Mouse (Mus musculus): ENCODE results near the gene Tstd1. TPM values are rescaled to one million over a fixed set of nuclear protein-coding genes. Genes with fewer than 3 reads are reported as not detected.

The Tstd1 gene
- polyA plus RNA-seq, 1 experiment from 2014 or later = 3.1 TPM

- Histone ChIP-seq H3K9ac (no peak overlapping the region), H3K27me3 (replicated peaks) (no peaks in the 10 kb centered on the region), H3K9me3 (replicated peaks) (no peaks in the 10 kb centered on the region), H3K4me1 (peaks cover 7% of the 10 kb centered on the region), H3K4me2 (no peak overlapping the region), H3K4me3 (no peak overlapping the region), H3K27ac (no peak overlapping the region), H3K36me3 (peaks cover 63% of the 10 kb centered on the region)
- WGBS (ENCODE audit: insufficient replicate concordance) = 73% methylated on average over 12 of the region's 12 CpGs
- no peak for ATAC-seq
Observed at GRCm38 (mm10) chr1:171419291-171419882, 715 bp downstream of the Tstd1 start.

GRCm38 (mm10) chr1:171419905-171420304 is 1.2 kb downstream of the Tstd1 start:
- no peak for ATAC-seq

GRCm38 (mm10) chr1:171422504-171423095 is 3.9 kb downstream of the Tstd1 start:
- Histone ChIP-seq H3K9ac (no peak overlapping the region), H3K9me3 (replicated peaks) (no peaks in the 10 kb centered on the region), H3K36me3 (peaks cover 33% of the 10 kb centered on the region), H3K4me3 (no peak overlapping the region), H3K27me3 (replicated peaks) (no peaks in the 10 kb centered on the region), H3K27ac (no peak overlapping the region), H3K4me1 (peaks cover 6% of the 10 kb centered on the region; the same call in 1 of the 2 replicates), H3K4me2 (no peak overlapping the region)
- ATAC-seq = no peak
- 69% methylated on average over 8 of the region's 8 CpGs for WGBS (ENCODE audit: insufficient replicate concordance)

More at GRCm38 (mm10) chr1:171419905-171420304, 1.2 kb downstream of the Tstd1 start:
- Histone ChIP-seq H3K36me3 (peaks cover 60% of the 10 kb centered on the region), H3K4me2 (no peak overlapping the region), H3K4me1 (peaks cover 5% of the 10 kb centered on the region; the same call in 1 of the 2 replicates), H3K9ac (no peak overlapping the region), H3K9me3 (replicated peaks) (no peaks in the 10 kb centered on the region), H3K4me3 (no peak overlapping the region), H3K27me3 (replicated peaks) (no peaks in the 10 kb centered on the region), H3K27ac (no peak overlapping the region)
- 76% methylated on average over 5 of the region's 5 CpGs for WGBS (ENCODE audit: insufficient replicate concordance)

- WGBS (ENCODE audit: insufficient replicate concordance) = 47% methylated on average over 5 of the region's 5 CpGs
- peak overlapping the region; percentile 6; the same call in 1 of the 2 replicates for H3K4me2 ChIP-seq
Observed at GRCm38 (mm10) chr1:171424638-171425037, 6.0 kb downstream of the Tstd1 start.

GRCm38 (mm10) chr1:171425126-171425525 is 6.5 kb downstream of the Tstd1 start:
- H3K36me3 ChIP-seq = peaks cover 9% of the 10 kb centered on the region
- no peaks in the 10 kb centered on the region for H3K27me3 ChIP-seq (replicated peaks)
- 55% methylated on average over 4 of the region's 4 CpGs for WGBS (ENCODE audit: insufficient replicate concordance)
- H3K27ac ChIP-seq = no peak overlapping the region
- peak overlapping the region; percentile 6; the same call in 1 of the 2 replicates for H3K4me2 ChIP-seq
- H3K9me3 ChIP-seq (replicated peaks) = no peaks in the 10 kb centered on the region
- H3K4me1 ChIP-seq = peaks cover 6% of the 10 kb centered on the region; the same call in 1 of the 2 replicates
- ATAC-seq = no peak; the same call in 1 of the 2 replicates
- no peak overlapping the region for H3K9ac ChIP-seq
- no peak overlapping the region for H3K4me3 ChIP-seq

More at GRCm38 (mm10) chr1:171424638-171425037, 6.0 kb downstream of the Tstd1 start:
- Histone ChIP-seq H3K36me3 (peaks cover 14% of the 10 kb centered on the region), H3K4me1 (peaks cover 6% of the 10 kb centered on the region; the same call in 1 of the 2 replicates), H3K9me3 (replicated peaks) (no peaks in the 10 kb centered on the region), H3K27ac (no peak overlapping the region), H3K27me3 (replicated peaks) (no peaks in the 10 kb centered on the region), H3K4me3 (no peak overlapping the region), H3K9ac (no peak overlapping the region)
- ATAC-seq = no peak; the same call in 1 of the 2 replicates

GRCm38 (mm10) chr1:171432158-171432557 is 13.5 kb downstream of the Tstd1 start:
- ATAC-seq = no peak
- Histone ChIP-seq H3K4me2 (no peak overlapping the region), H3K9me3 (replicated peaks) (no peaks in the 10 kb centered on the region), H3K9ac (no peak overlapping the region), H3K4me1 (peaks cover 2% of the 10 kb centered on the region; the same call in 1 of the 2 replicates), H3K36me3 (no peaks in the 10 kb centered on the region), H3K27ac (no peak overlapping the region), H3K4me3 (no peak overlapping the region), H3K27me3 (replicated peaks) (peaks cover 18% of the 10 kb centered on the region)
- WGBS (ENCODE audit: insufficient replicate concordance) = 59% methylated on average over 5 of the region's 5 CpGs

- H3K9me3 ChIP-seq (replicated peaks) = no peaks in the 10 kb centered on the region
- no peak overlapping the region for H3K4me3 ChIP-seq
- H3K27me3 ChIP-seq (replicated peaks) = peaks cover 50% of the 10 kb centered on the region
- no peak overlapping the region for H3K4me2 ChIP-seq
- WGBS (ENCODE audit: insufficient replicate concordance) = 49% methylated on average over 7 of the region's 7 CpGs
- no peak for ATAC-seq
- no peak overlapping the region for H3K27ac ChIP-seq
- no peaks in the 10 kb centered on the region for H3K36me3 ChIP-seq
- no peak overlapping the region for H3K9ac ChIP-seq
- peaks cover 32% of the 10 kb centered on the region for H3K4me1 ChIP-seq
Observed at GRCm38 (mm10) chr1:171435288-171435814, 16.7 kb downstream of the Tstd1 start.

- peaks cover 39% of the 10 kb centered on the region for H3K4me1 ChIP-seq
- WGBS (ENCODE audit: insufficient replicate concordance) = 41% methylated on average over 1 of the region's 1 CpGs
Observed at GRCm38 (mm10) chr1:171435974-171436373, 17.3 kb downstream of the Tstd1 start.

GRCm38 (mm10) chr1:171437264-171438013 is 18.8 kb downstream of the Tstd1 start, which contains the start of gene F11r:
F11r (plus strand) TSS chr1:171437535.
- Histone ChIP-seq H3K27ac (peak within 1 kb of the TSS; percentile 62; the same call in 1 of the 2 replicates), H3K4me1 (peaks cover 53% of the 10 kb centered on the region), H3K27me3 (replicated peaks) (peaks cover 55% of the 10 kb centered on the region), H3K36me3 (no peaks in the 10 kb centered on the region), H3K9ac (peak within 1 kb of the TSS; percentile 59), H3K4me2 (peak within 1 kb of the TSS; percentile 68), H3K4me3 (peak within 1 kb of the TSS; percentile 57), H3K9me3 (replicated peaks) (no peaks in the 10 kb centered on the region)
- WGBS (ENCODE audit: insufficient replicate concordance) = 2% methylated on average over 46 of the region's 46 CpGs
- peak; percentile 78 for ATAC-seq

More at GRCm38 (mm10) chr1:171435974-171436373, 17.3 kb downstream of the Tstd1 start:
- H3K4me3 ChIP-seq = no peak overlapping the region
- H3K27ac ChIP-seq = no peak overlapping the region
- no peak for ATAC-seq
- no peaks in the 10 kb centered on the region for H3K36me3 ChIP-seq
- H3K4me2 ChIP-seq = no peak overlapping the region
- no peak overlapping the region for H3K9ac ChIP-seq
- peaks cover 53% of the 10 kb centered on the region for H3K27me3 ChIP-seq (replicated peaks)
- no peaks in the 10 kb centered on the region for H3K9me3 ChIP-seq (replicated peaks)

GRCm38 (mm10) chr1:171438014-171438670 is 19.5 kb downstream of the Tstd1 start:
- WGBS (ENCODE audit: insufficient replicate concordance) = 3% methylated on average over 18 of the region's 18 CpGs
- H3K27ac ChIP-seq = peak overlapping the region; percentile 62; the same call in 1 of the 2 replicates
- ATAC-seq = no peak

GRCm38 (mm10) chr1:171439072-171439471 is 20.4 kb downstream of the Tstd1 start:
- peak overlapping the region; percentile 68 for H3K4me2 ChIP-seq
- peaks cover 59% of the 10 kb centered on the region for H3K4me1 ChIP-seq
- 0 out of 2 replicates have a peak, but pooled peaks cover 2% of the 10 kb centered on the region for H3K9me3 ChIP-seq (replicated peaks)
- H3K4me3 ChIP-seq = peak overlapping the region; percentile 57
- peak overlapping the region; percentile 55; the same call in 1 of the 2 replicates for H3K27ac ChIP-seq
- ATAC-seq = no peak
- 15% methylated on average over 8 of the region's 8 CpGs for WGBS (ENCODE audit: insufficient replicate concordance)
- peaks cover 55% of the 10 kb centered on the region for H3K27me3 ChIP-seq (replicated peaks)
- no peak overlapping the region for H3K9ac ChIP-seq
- no peaks in the 10 kb centered on the region for H3K36me3 ChIP-seq

More at GRCm38 (mm10) chr1:171438014-171438670, 19.5 kb downstream of the Tstd1 start:
- Histone ChIP-seq H3K9ac (peak overlapping the region; percentile 59), H3K27me3 (replicated peaks) (peaks cover 55% of the 10 kb centered on the region), H3K9me3 (replicated peaks) (no peaks in the 10 kb centered on the region), H3K4me1 (peaks cover 59% of the 10 kb centered on the region), H3K4me3 (peak overlapping the region; percentile 57), H3K4me2 (peak overlapping the region; percentile 68), H3K36me3 (no peaks in the 10 kb centered on the region)

Data from liver, embryonic 12.5 days (tissue).